Mouse (Mus musculus): ENCODE data around the gene Bcl7c. TPM values are rescaled to one million over a fixed set of nuclear protein-coding genes. Genes with fewer than 3 reads are reported as not detected.
A peak's percentile ranks its signal among the peaks of the same experiment; 100 is the strongest.

The Bcl7c gene
- polyA plus RNA-seq, 1 experiment from 2014 or later, result 50.2 TPM

- 85% methylated on average over 1 of the region's 1 CpGs for WGBS
- Histone ChIP-seq H3K9ac (0 out of 2 replicates have a peak overlapping the region, but pooled peaks have one; percentile 91), H3K4me2 (replicated peaks) (peak overlapping the region; percentile 83), H3K27ac (no peak overlapping the region), H3K27me3 (ENCODE audit: control insufficient read depth, insufficient read depth, low read length) (no peaks in the 10 kb centered on the region), H3K36me3 (replicated peaks; ENCODE audit: control insufficient read depth, insufficient read depth) (peaks cover 11% of the 10 kb centered on the region), H3K9me3 (ENCODE audit: control insufficient read depth, low read length) (no peaks in the 10 kb centered on the region), H3K4me1 (replicated peaks; ENCODE audit: control insufficient read depth, insufficient read depth, low read length) (peaks cover 21% of the 10 kb centered on the region), H3K4me3 (replicated peaks; ENCODE audit: low read length) (peak overlapping the region; percentile 13; the same call in 1 of the 2 replicates)
- ATAC-seq (ENCODE audit: low FRiP score) (no peak), DNase-seq (ENCODE audit: low spot score) (no peak)
These were observed 91.9 kb downstream of the Bcl7c start for GRCm38 (mm10) chr7:127616881-127617280.

- Histone ChIP-seq H3K4me2 (replicated peaks) (peak overlapping the region; percentile 83), H3K36me3 (replicated peaks; ENCODE audit: control insufficient read depth, insufficient read depth) (peaks cover 16% of the 10 kb centered on the region), H3K9ac (peak overlapping the region; percentile 91), H3K27me3 (ENCODE audit: control insufficient read depth, insufficient read depth, low read length) (no peaks in the 10 kb centered on the region), H3K4me3 (replicated peaks; ENCODE audit: low read length) (peak overlapping the region; percentile 13), H3K4me1 (replicated peaks; ENCODE audit: control insufficient read depth, insufficient read depth, low read length) (peaks cover 21% of the 10 kb centered on the region), H3K9me3 (ENCODE audit: control insufficient read depth, low read length) (no peaks in the 10 kb centered on the region), H3K27ac (no peak overlapping the region)
- DNase-seq (ENCODE audit: low spot score) (no peak), ATAC-seq (ENCODE audit: low FRiP score) (no peak)
- 39% methylated on average over 1 of the region's 1 CpGs for WGBS
These were observed 92.4 kb downstream of the Bcl7c start for GRCm38 (mm10) chr7:127616336-127616735.

GRCm38 (mm10) chr7:127614891-127615843 lies 93.6 kb downstream of the Bcl7c start, which contains the start of gene Zfp629:
TSS of gene Zfp629 (minus strand) at chr7:127615797.
- DNase-seq (ENCODE audit: low spot score) (peak; percentile 93), ATAC-seq (ENCODE audit: low FRiP score) (peak; percentile 92)
- H3K9ac ChIP-seq, result peak within 1 kb of the TSS; percentile 91
- no peaks in the 10 kb centered on the region for H3K27me3 ChIP-seq (ENCODE audit: control insufficient read depth, insufficient read depth, low read length)
- peaks cover 28% of the 10 kb centered on the region for H3K36me3 ChIP-seq (replicated peaks; ENCODE audit: control insufficient read depth, insufficient read depth)
- no peaks in the 10 kb centered on the region for H3K9me3 ChIP-seq (ENCODE audit: control insufficient read depth, low read length)
- H3K27ac ChIP-seq, result peak within 1 kb of the TSS; percentile 89
- H3K4me2 ChIP-seq (replicated peaks), result peak within 1 kb of the TSS; percentile 83
- under 1% methylated on average over 49 of the region's 50 CpGs for WGBS
- peak within 1 kb of the TSS; percentile 86 for H3K4me3 ChIP-seq (replicated peaks; ENCODE audit: low read length)
- peaks cover 21% of the 10 kb centered on the region for H3K4me1 ChIP-seq (replicated peaks; ENCODE audit: control insufficient read depth, insufficient read depth, low read length)

GRCm38 (mm10) chr7:127614511-127614890 lies 94.2 kb downstream of the Bcl7c start:
- H3K9ac ChIP-seq, result peak overlapping the region; percentile 91
- peak; percentile 32; the same call in 1 of the 2 replicates for ATAC-seq (ENCODE audit: low FRiP score)
- peak overlapping the region; percentile 86 for H3K4me3 ChIP-seq (replicated peaks; ENCODE audit: low read length)
- H3K4me2 ChIP-seq (replicated peaks), result peak overlapping the region; percentile 83
- peak overlapping the region; percentile 89 for H3K27ac ChIP-seq
- WGBS, result 0% methylated on average over 27 of the region's 44 CpGs
- H3K36me3 ChIP-seq (replicated peaks; ENCODE audit: control insufficient read depth, insufficient read depth), result peaks cover 34% of the 10 kb centered on the region
- no peaks in the 10 kb centered on the region for H3K27me3 ChIP-seq (ENCODE audit: control insufficient read depth, insufficient read depth, low read length)
- H3K4me1 ChIP-seq (replicated peaks; ENCODE audit: control insufficient read depth, insufficient read depth, low read length), result peaks cover 21% of the 10 kb centered on the region
- no peak for DNase-seq (ENCODE audit: low spot score)
- H3K9me3 ChIP-seq (ENCODE audit: control insufficient read depth, low read length), result no peaks in the 10 kb centered on the region

GRCm38 (mm10) chr7:127614091-127614490 lies 94.6 kb downstream of the Bcl7c start:
- 20% methylated on average over 8 of the region's 8 CpGs for WGBS
- H3K27me3 ChIP-seq (ENCODE audit: control insufficient read depth, insufficient read depth, low read length), result no peaks in the 10 kb centered on the region
- H3K9ac ChIP-seq, result peak overlapping the region; percentile 91
- DNase-seq (ENCODE audit: low spot score) (no peak), ATAC-seq (ENCODE audit: low FRiP score) (no peak)
- H3K9me3 ChIP-seq (ENCODE audit: control insufficient read depth, low read length), result no peaks in the 10 kb centered on the region
- H3K27ac ChIP-seq, result 0 out of 2 replicates have a peak overlapping the region, but pooled peaks have one; percentile 89
- peak overlapping the region; percentile 86 for H3K4me3 ChIP-seq (replicated peaks; ENCODE audit: low read length)
- H3K36me3 ChIP-seq (replicated peaks; ENCODE audit: control insufficient read depth, insufficient read depth), result peaks cover 38% of the 10 kb centered on the region
- peak overlapping the region; percentile 83 for H3K4me2 ChIP-seq (replicated peaks)
- H3K4me1 ChIP-seq (replicated peaks; ENCODE audit: control insufficient read depth, insufficient read depth, low read length), result peaks cover 21% of the 10 kb centered on the region

- H3K36me3 ChIP-seq (replicated peaks; ENCODE audit: control insufficient read depth, insufficient read depth), result peaks cover 44% of the 10 kb centered on the region
- DNase-seq (ENCODE audit: low spot score) (no peak), ATAC-seq (ENCODE audit: low FRiP score) (no peak)
- WGBS, result 93% methylated on average over 8 of the region's 8 CpGs
- no peaks in the 10 kb centered on the region for H3K9me3 ChIP-seq (ENCODE audit: control insufficient read depth, low read length)
- no peak overlapping the region for H3K9ac ChIP-seq
- no peak overlapping the region for H3K27ac ChIP-seq
- peaks cover 21% of the 10 kb centered on the region for H3K4me1 ChIP-seq (replicated peaks; ENCODE audit: control insufficient read depth, insufficient read depth, low read length)
- peak overlapping the region; percentile 83 for H3K4me2 ChIP-seq (replicated peaks)
- peak overlapping the region; percentile 86; the same call in 1 of the 2 replicates for H3K4me3 ChIP-seq (replicated peaks; ENCODE audit: low read length)
- no peaks in the 10 kb centered on the region for H3K27me3 ChIP-seq (ENCODE audit: control insufficient read depth, insufficient read depth, low read length)
These were observed 95.2 kb downstream of the Bcl7c start for GRCm38 (mm10) chr7:127613501-127613900.

- Histone ChIP-seq H3K4me3 (replicated peaks; ENCODE audit: low read length) (no peak overlapping the region), H3K36me3 (replicated peaks; ENCODE audit: control insufficient read depth, insufficient read depth) (peaks cover 64% of the 10 kb centered on the region), H3K9me3 (ENCODE audit: control insufficient read depth, low read length) (no peaks in the 10 kb centered on the region), H3K4me2 (replicated peaks) (no peak overlapping the region), H3K27me3 (ENCODE audit: control insufficient read depth, insufficient read depth, low read length) (no peaks in the 10 kb centered on the region), H3K4me1 (replicated peaks; ENCODE audit: control insufficient read depth, insufficient read depth, low read length) (peaks cover 13% of the 10 kb centered on the region), H3K27ac (no peak overlapping the region), H3K9ac (no peak overlapping the region)
- DNase-seq (ENCODE audit: low spot score) (no peak), ATAC-seq (ENCODE audit: low FRiP score) (no peak)
- WGBS, result 95% methylated on average over 26 of the region's 26 CpGs
These were observed 97.2 kb downstream of the Bcl7c start for GRCm38 (mm10) chr7:127611561-127611960.

MicroRNAs encoded within 50 kb of the gene (microRNA counts, 519-probe panel; counts per million panel counts)
- microRNA mmu-miR-762, result not detected

Small RNA genes within 50 kb of the gene (microRNA-seq; reads per million reads assigned to microRNA genes)
- not detected for gene Mir762

Other genes with a start within 250 kb of the Bcl7c start
- 36.1 and 37.5 TPM in 2 replicates for gene Prr14, start 249.3 kb downstream of the Bcl7c start, polyA plus RNA-seq (2014; fragmentation: Nextera tagmentation; extraction: Ambion mirVana)
- gene Fbrs, start 229.7 kb downstream of the Bcl7c start, polyA plus RNA-seq (2014; fragmentation: Nextera tagmentation; extraction: Ambion mirVana), result 13.6 and 15.3 TPM in 2 replicates
- gene Srcap, start 196.9 kb downstream of the Bcl7c start, polyA plus RNA-seq (2014; fragmentation: Nextera tagmentation; extraction: Ambion mirVana), result 62.1 and 67.3 TPM in 2 replicates
- 15.6 TPM in 2 replicates for gene Gm42715, start 189.3 kb downstream of the Bcl7c start, polyA plus RNA-seq (2014; fragmentation: Nextera tagmentation; extraction: Ambion mirVana)
- 7.1 and 10.3 TPM in 2 replicates for gene Tmem265, start 147.5 kb downstream of the Bcl7c start, polyA plus RNA-seq (2014; fragmentation: Nextera tagmentation; extraction: Ambion mirVana)
- 53.5 and 64.3 TPM in 2 replicates for gene Phkg2, start 135.6 kb downstream of the Bcl7c start, polyA plus RNA-seq (2014; fragmentation: Nextera tagmentation; extraction: Ambion mirVana)
- gene Ccdc189, start 120.3 kb downstream of the Bcl7c start, polyA plus RNA-seq (2014; fragmentation: Nextera tagmentation; extraction: Ambion mirVana), result 9.2 and 9.8 TPM in 2 replicates
- gene Rnf40, start 120.2 kb downstream of the Bcl7c start, polyA plus RNA-seq (2014; fragmentation: Nextera tagmentation; extraction: Ambion mirVana), result 37.4 and 40.6 TPM in 2 replicates
- gene Zfp629, start 93.1 kb downstream of the Bcl7c start, polyA plus RNA-seq (2014; fragmentation: Nextera tagmentation; extraction: Ambion mirVana), result 22.2 and 22.9 TPM in 2 replicates
- 3.1 and 4.2 TPM in 2 replicates for gene Ctf1, start 3.8 kb upstream of the Bcl7c start, polyA plus RNA-seq (2014; fragmentation: Nextera tagmentation; extraction: Ambion mirVana)
- gene Ctf2, start 23.2 kb upstream of the Bcl7c start, polyA plus RNA-seq (2014; fragmentation: Nextera tagmentation; extraction: Ambion mirVana), result 0.25 TPM in 1 of 2 replicates, not detected in the other
- 5.6 and 6.9 TPM in 2 replicates for gene Fbxl19, start 35.6 kb upstream of the Bcl7c start, polyA plus RNA-seq (2014; fragmentation: Nextera tagmentation; extraction: Ambion mirVana)
- 4.8 and 7.3 TPM in 2 replicates for gene Orai3, start 60.9 kb upstream of the Bcl7c start, polyA plus RNA-seq (2014; fragmentation: Nextera tagmentation; extraction: Ambion mirVana)
- 18.7 and 19.1 TPM in 2 replicates for gene Setd1a, start 67.7 kb upstream of the Bcl7c start, polyA plus RNA-seq (2014; fragmentation: Nextera tagmentation; extraction: Ambion mirVana)
- not detected in 2 replicates for gene Gm49388, start 76.7 kb upstream of the Bcl7c start, polyA plus RNA-seq (2014; fragmentation: Nextera tagmentation; extraction: Ambion mirVana)
- gene Hsd3b7, start 91.7 kb upstream of the Bcl7c start, polyA plus RNA-seq (2014; fragmentation: Nextera tagmentation; extraction: Ambion mirVana), result 10.6 and 11.0 TPM in 2 replicates
- gene Stx4a, start 115.4 kb upstream of the Bcl7c start, polyA plus RNA-seq (2014; fragmentation: Nextera tagmentation; extraction: Ambion mirVana), result 9.6 and 10.6 TPM in 2 replicates
- gene Stx1b, start 115.6 kb upstream of the Bcl7c start, polyA plus RNA-seq (2014; fragmentation: Nextera tagmentation; extraction: Ambion mirVana), result 59.7 and 66.2 TPM in 2 replicates
- 11.6 and 12.3 TPM in 2 replicates for gene Zfp646, start 167.3 kb upstream of the Bcl7c start, polyA plus RNA-seq (2014; fragmentation: Nextera tagmentation; extraction: Ambion mirVana)
- 22.5 and 26.8 TPM in 2 replicates for gene Zfp668, start 167.9 kb upstream of the Bcl7c start, polyA plus RNA-seq (2014; fragmentation: Nextera tagmentation; extraction: Ambion mirVana)
- gene Prss53, start 182.0 kb upstream of the Bcl7c start, polyA plus RNA-seq (2014; fragmentation: Nextera tagmentation; extraction: Ambion mirVana), result 0.83 and 1.1 TPM in 2 replicates
- not detected in 2 replicates for gene Gm21974, start 186.5 kb upstream of the Bcl7c start, polyA plus RNA-seq (2014; fragmentation: Nextera tagmentation; extraction: Ambion mirVana)
- 71.9 and 81.8 TPM in 2 replicates for gene Vkorc1, start 186.7 kb upstream of the Bcl7c start, polyA plus RNA-seq (2014; fragmentation: Nextera tagmentation; extraction: Ambion mirVana)
- 65.5 and 69.2 TPM in 2 replicates for gene Bckdk, start 195.1 kb upstream of the Bcl7c start, polyA plus RNA-seq (2014; fragmentation: Nextera tagmentation; extraction: Ambion mirVana)
- 42.1 and 46.0 TPM in 2 replicates for gene Kat8, start 203.6 kb upstream of the Bcl7c start, polyA plus RNA-seq (2014; fragmentation: Nextera tagmentation; extraction: Ambion mirVana)
- gene Prss8, start 221.2 kb upstream of the Bcl7c start, polyA plus RNA-seq (2014; fragmentation: Nextera tagmentation; extraction: Ambion mirVana), result 0.25 TPM in 2 replicates
- gene Prss36, start 237.8 kb upstream of the Bcl7c start, polyA plus RNA-seq (2014; fragmentation: Nextera tagmentation; extraction: Ambion mirVana), result 13.1 and 14.2 TPM in 2 replicates